Mouse (Mus musculus) lung, postnatal 0 days (tissue): ENCODE data around the gene Zfp827.

Experiments
- CTCF ChIP-seq: IDR thresholded peaks from 2 replicates; pipeline ENCODE4 v1.5.1; 2016; ENCODE audit warnings: antibody characterized with exemption, mild to moderate bottlenecking
- EP300 ChIP-seq: IDR thresholded peaks from 2 replicates; pipeline ENCODE4 v1.6.1; 2016; ENCODE audit warnings: antibody characterized with exemption, mild to moderate bottlenecking, control low read depth

DNA sequence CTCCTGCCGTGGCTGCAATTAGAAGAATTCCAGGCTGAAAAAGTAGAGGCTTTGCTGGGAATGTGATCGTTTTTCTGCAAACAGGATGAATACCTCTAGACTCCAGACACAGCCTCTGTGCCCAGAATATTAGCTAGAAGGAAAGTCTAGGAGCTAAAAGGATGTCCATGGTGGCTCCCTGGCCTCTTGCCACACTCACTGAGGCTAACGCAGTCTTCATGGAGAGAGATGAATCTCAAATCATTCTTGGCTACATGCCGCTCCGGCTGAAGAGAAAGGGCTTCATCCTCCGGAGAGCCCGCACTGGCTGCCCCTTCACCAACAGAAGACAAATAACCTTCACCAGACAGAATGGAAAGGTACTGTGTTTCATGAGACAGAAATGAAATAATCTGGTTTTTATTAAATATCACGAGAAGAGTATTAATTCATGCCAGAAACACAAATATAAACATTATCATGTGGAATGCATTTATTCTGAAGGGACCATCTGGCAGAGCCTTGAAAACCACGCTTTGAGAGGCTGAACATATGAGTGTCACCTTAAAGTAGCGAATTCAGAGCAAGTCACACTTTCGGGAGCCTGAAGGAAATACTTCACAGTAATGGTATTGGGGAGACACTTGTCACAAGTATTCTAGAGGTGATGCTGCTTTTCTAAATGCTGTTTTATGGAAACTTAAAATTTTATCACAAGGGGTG lies 173.4 kb downstream of the Zfp827 start:
- TF ChIP-seq EP300 (no peak), CTCF (no peak)
